Mouse (Mus musculus) c-Kit-positive CD71-positive TER-119-positive erythroid progenitor cells, embryonic 14.5 days (primary cell): ENCODE data around the gene Isy1.
"Not testable (repeated sequence)": the region's sequence is repeated elsewhere in the genome, so short reads cannot be mapped to it uniquely, and the experiment has no call there.

Experiments
- DNase-seq: peaks from one replicate; pipeline ENCODE4 v3.0.0-alpha.2; 2013; ENCODE audit warnings: low spot score

The Isy1 gene

GRCm38 (mm10) chr6:87778294-87779173 is 60.1 kb downstream of the Isy1 start:
- no peak for DNase-seq

GRCm38 (mm10) chr6:87777842-87778241 is 60.8 kb downstream of the Isy1 start, which contains the start of gene Gp9:
Gp9 (plus strand) TSS chr6:87778072.
- DNase-seq, result no peak

GRCm38 (mm10) chr6:87776663-87777062 is 61.9 kb downstream of the Isy1 start:
- no peak for DNase-seq

- DNase-seq, result peak; percentile 94
Measured at GRCm38 (mm10) chr6:87775588-87776245, 62.9 kb downstream of the Isy1 start.

- no peak for DNase-seq
Measured at GRCm38 (mm10) chr6:87774909-87775308, 63.7 kb downstream of the Isy1 start.

- no peak for DNase-seq
Measured at GRCm38 (mm10) chr6:87774466-87774865, 64.1 kb downstream of the Isy1 start.

- no peak for DNase-seq
Measured at GRCm38 (mm10) chr6:87770626-87771025, 68.0 kb downstream of the Isy1 start.

- DNase-seq, result not testable (repeated sequence)
Measured at GRCm38 (mm10) chr6:87764296-87764695, 74.3 kb downstream of the Isy1 start.
